Comparison of ENCODE assay signal across 28 mouse cellular contexts in the genomic region with DNA sequence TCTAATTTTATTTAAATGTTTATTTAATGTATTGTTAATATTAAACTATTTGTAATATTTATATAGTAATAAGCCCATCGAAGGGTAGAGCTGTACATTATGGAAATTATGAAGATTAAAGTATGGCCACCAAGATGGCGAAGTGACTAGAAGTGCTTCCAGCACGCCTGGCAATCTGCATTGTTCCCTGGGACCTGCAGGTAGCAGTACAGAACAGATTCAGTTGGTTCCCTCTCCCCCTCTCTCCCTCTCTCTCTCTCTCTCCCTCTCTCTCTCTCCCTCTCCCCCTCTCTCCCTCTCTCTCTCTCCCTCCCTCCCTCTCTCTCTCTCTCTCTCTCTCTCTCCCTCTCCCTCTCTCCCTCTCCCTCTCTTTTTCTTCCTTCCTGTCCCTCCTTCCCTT. TPM values are rescaled to one million over a fixed set of nuclear protein-coding genes. Genes with fewer than 3 reads are reported as not detected.
DNase-seq lines count a peak whose midpoint lies in the region; ATAC-seq and TF ChIP-seq lines count a peak whose summit lies in the region.
"Had no signal": no experiment of that assay in that cellular context is flagged by ENCODE, and none has a peak within 500 bp of the region (broad histone marks: within the 10 kb centered on the region; RNA-seq: fewer than 3 reads in every experiment).

No protein-coding gene starts in this region.

- H3K36me3 ChIP-seq in hindbrain, embryonic 14.5 days (replicated peaks; ENCODE audit: control insufficient read depth, insufficient read depth) = peaks cover 86% of the 10 kb centered on the region

- H3K27me3 ChIP-seq in hindbrain, embryonic 14.5 days (ENCODE audit: control insufficient read depth, insufficient read depth, low read length) = no peaks in the 10 kb centered on the region
- H3K27me3 ChIP-seq: embryonic facial prominence, embryonic 15.5 days; forebrain, embryonic 12.5 days; heart, embryonic 12.5 days; hindbrain, embryonic 13.5 days; kidney, embryonic 15.5 days; megakaryocyte, embryonic 14.5 days; midbrain, embryonic 12.5 days; neural tube, embryonic 12.5 days had no signal

- no peaks in the 10 kb centered on the region for H3K9me3 ChIP-seq in hindbrain, embryonic 14.5 days (ENCODE audit: control insufficient read depth, low read length)
- H3K9me3 ChIP-seq: embryonic facial prominence, embryonic 10.5 days; embryonic facial prominence, embryonic 15.5 days; forebrain, embryonic 12.5 days; heart, embryonic 12.5 days; hindbrain, embryonic 13.5 days; kidney, embryonic 15.5 days; megakaryocyte, embryonic 14.5 days; midbrain, embryonic 12.5 days; neural tube, embryonic 12.5 days had no signal

- DNase-seq in left cerebral cortex, adult 2 months (ENCODE audit: extremely low spot score in 1 of 2, low spot score in 2 of 2) = no peak
- no peak for DNase-seq in left cerebral cortex, postnatal 10 days (ENCODE audit: extremely low spot score in 1 of 2, low spot score in 2 of 2)
- peak; percentile 18 to 34 for DNase-seq in B cell, adult 2 months
- DNase-seq in MEL-GATA-1-ER (ENCODE audit: extremely low read depth, low read depth) = peak; percentile 83
- peak; percentile 43 for DNase-seq in c-Kit-positive CD71-positive TER-119-positive erythroid progenitor cells, embryonic 14.5 days (ENCODE audit: low spot score)
- no peak for DNase-seq in hindbrain, embryonic 14.5 days (ENCODE audit: low spot score)
- no peak for DNase-seq in right cerebral cortex, adult 18-20 months
- DNase-seq in lung, adult 2 months = no peak
- DNase-seq: adrenal gland, postnatal 14 days; cerebellum, adult 2 months; cerebellum, postnatal 14 days; forebrain, postnatal 0 days; gastrocnemius, postnatal 25 days; heart, postnatal 4 days; kidney, postnatal 25 days; lung, postnatal 4 days; spleen, adult 18-20 months had no signal

- H3K4me3 ChIP-seq in left cerebral cortex, adult 2 months = no peak overlapping the region
- no peak overlapping the region for H3K4me3 ChIP-seq in hindbrain, embryonic 14.5 days (replicated peaks; ENCODE audit: low read length)
- no peak overlapping the region for H3K4me3 ChIP-seq in lung, adult 2 months (replicated peaks; ENCODE audit: extremely low read depth, low read depth, low read length)
- H3K4me3 ChIP-seq: embryonic facial prominence, embryonic 10.5 days; embryonic facial prominence, embryonic 15.5 days; forebrain, embryonic 12.5 days; heart, embryonic 12.5 days; hindbrain, embryonic 13.5 days; kidney, embryonic 15.5 days; megakaryocyte, embryonic 14.5 days; midbrain, embryonic 12.5 days; myocyte; neural tube, embryonic 12.5 days had no signal

- WGBS in hindbrain, embryonic 14.5 days = 95% methylated on average over 3 of the region's 3 CpGs
- 88% methylated on average over 3 of the region's 3 CpGs for WGBS in lung, adult 2 months

- no peak overlapping the region for H3K9ac ChIP-seq in hindbrain, embryonic 14.5 days
- H3K9ac ChIP-seq: embryonic facial prominence, embryonic 15.5 days; forebrain, embryonic 12.5 days; forebrain, postnatal 0 days; heart, embryonic 12.5 days; hindbrain, embryonic 13.5 days; kidney, embryonic 15.5 days; midbrain, embryonic 12.5 days; neural tube, embryonic 12.5 days had no signal

- ATAC-seq in hindbrain, embryonic 14.5 days (ENCODE audit: low FRiP score) = no peak
- ATAC-seq: forebrain, postnatal 0 days; lung, postnatal 0 days had no signal

- H3K4me1 ChIP-seq in hindbrain, embryonic 14.5 days (replicated peaks; ENCODE audit: control insufficient read depth, insufficient read depth, low read length) = no peaks in the 10 kb centered on the region
- H3K4me1 ChIP-seq in lung, adult 2 months (ENCODE audit: control insufficient read depth, insufficient read depth, low read length) = no peaks in the 10 kb centered on the region
- H3K4me1 ChIP-seq: embryonic facial prominence, embryonic 10.5 days; embryonic facial prominence, embryonic 15.5 days; forebrain, embryonic 12.5 days; hindbrain, embryonic 13.5 days; kidney, embryonic 15.5 days; midbrain, embryonic 12.5 days; neural tube, embryonic 12.5 days had no signal

- intact Hi-C loops in left cerebral cortex, adult 2 months (cut with DNase I) = no loop called here
- intact Hi-C loops in left cerebral cortex, postnatal 10 days (cut with DNase I) = no loop called here

- TF ChIP-seq CTCF in left cerebral cortex, adult 2 months (IDR thresholded peaks at IDR 0.05) = peak; percentile 20; the same call in 1 of the 2 replicates
- TF ChIP-seq CTCF in lung, adult 2 months (IDR thresholded peaks at IDR 0.05; ENCODE audit: insufficient read depth, low read length) = no peak

- TF ChIP-seq POLR2A in lung, adult 2 months (IDR thresholded peaks at IDR 0.05; ENCODE audit: borderline replicate concordance, extremely low read depth, low read depth, low read length) = no peak

- H3K27ac ChIP-seq in left cerebral cortex, adult 2 months = no peak overlapping the region
- no peak overlapping the region for H3K27ac ChIP-seq in hindbrain, embryonic 14.5 days
- H3K27ac ChIP-seq: embryonic facial prominence, embryonic 10.5 days; embryonic facial prominence, embryonic 15.5 days; forebrain, embryonic 12.5 days; hindbrain, embryonic 13.5 days; kidney, embryonic 15.5 days; midbrain, embryonic 12.5 days; neural tube, embryonic 12.5 days had no signal

- H3K4me2 ChIP-seq in hindbrain, embryonic 14.5 days (replicated peaks) = no peak overlapping the region
- H3K4me2 ChIP-seq: embryonic facial prominence, embryonic 15.5 days; forebrain, embryonic 12.5 days; heart, embryonic 12.5 days; hindbrain, embryonic 13.5 days; kidney, embryonic 15.5 days; midbrain, embryonic 12.5 days; neural tube, embryonic 12.5 days had no signal

RNA-seq across cellular contexts. Expression of a gene that starts 38.1 kb away (rescaled TPM):
- total RNA-seq in left cerebral cortex, adult 2 months (2021) = 10 to 100 TPM; 26.3 to 27.8 TPM
- total RNA-seq in left cerebral cortex, postnatal 10 days (2021) = 10 to 100 TPM; 29.3 to 33.0 TPM
- 101 and 105 TPM in 2 replicates for polyA plus RNA-seq in hindbrain, embryonic 14.5 days (2014; fragmentation: Nextera tagmentation; extraction: Ambion mirVana)
- polyA plus RNA-seq in lung, adult 2 months (2012; rRNA removed) = 41.6 and 55.2 TPM in 2 replicates

Comparison
In these comparisons a context has a peak if more than half of its experiments do, and no peak if none do; other contexts are left out.
1. DNase-seq: peak in B cell, adult 2 months (2 of 2), MEL-GATA-1-ER (single experiment) and c-Kit-positive CD71-positive TER-119-positive erythroid progenitor cells, embryonic 14.5 days (single experiment); none in left cerebral cortex, adult 2 months (0 of 2), left cerebral cortex, postnatal 10 days (0 of 2), hindbrain, embryonic 14.5 days (single experiment), right cerebral cortex, adult 18-20 months (single experiment) and lung, adult 2 months (single experiment).